Mouse (Mus musculus) v-Abl transformed pro-B cells (cell line): ENCODE measurements around the gene Clns1a.

Experiments used
- in situ Hi-C, 2 experiments: fragments of 400-800 bp; cut with MboI; formaldehyde crosslinking; loops; one replicate each; pipeline ENCODE4 v1.15.1; 2025; ENCODE audit not compliant: unreplicated experiment in 2 of 2

The Clns1a gene

GRCm38 (mm10) chr7:97696506-97697254, at the start of gene Clns1a:
TSS of gene Clns1a (plus strand) at chr7:97696634.
- in situ Hi-C loops: loop anchor here (10.0 to 25.0 kb wide), 3 partner anchors 122 to 916 kb away; partner anchors contain the start of genes Aamdc (in 1 of the 2), Nars2 (in 1 of the 2) and Rsf1 (in 1 of the 2)

- in situ Hi-C loops: no loop called here
These were observed 48.8 kb upstream of the Clns1a start for GRCm38 (mm10) chr7:97647656-97648055.

- in situ Hi-C loops: no loop called here
These were observed 45.7 kb upstream of the Clns1a start for GRCm38 (mm10) chr7:97650729-97651128.

GRCm38 (mm10) chr7:97656144-97656543, 40.3 kb upstream of the Clns1a start:
- in situ Hi-C loops: no loop called here

- in situ Hi-C loops: no loop called here
These were observed 34.8 kb upstream of the Clns1a start for GRCm38 (mm10) chr7:97661634-97662033.

GRCm38 (mm10) chr7:97679239-97679638, 17.2 kb upstream of the Clns1a start:
- in situ Hi-C loops: loop anchor here (5.0 to 25.0 kb wide), 4 partner anchors 94 to 933 kb away; partner anchors contain the start of gene Nars2 (in 1 of the 2)

GRCm38 (mm10) chr7:97687831-97688230, 8.6 kb upstream of the Clns1a start:
- in situ Hi-C loops: loop anchor here (10.0 to 25.0 kb wide), 4 partner anchors 203 to 924 kb away; partner anchors contain the start of genes Ints4 (in 1 of the 2) and Nars2 (in 1 of the 2)

GRCm38 (mm10) chr7:97695441-97695840, 993 bp upstream of the Clns1a start:
- in situ Hi-C loops: loop anchor here (10.0 to 25.0 kb wide), 3 partner anchors 121 to 917 kb away; partner anchors contain the start of genes Aamdc (in 1 of the 2), Nars2 (in 1 of the 2) and Rsf1 (in 1 of the 2)

- in situ Hi-C loops: loop anchor here (10.0 to 25.0 kb wide), 3 partner anchors 121 to 916 kb away; partner anchors contain the start of genes Aamdc (in 1 of the 2), Nars2 (in 1 of the 2) and Rsf1 (in 1 of the 2)
These were observed 315 bp upstream of the Clns1a start for GRCm38 (mm10) chr7:97696133-97696505.

GRCm38 (mm10) chr7:97700173-97700572, 3.7 kb downstream of the Clns1a start:
- in situ Hi-C loops: no loop called here

- in situ Hi-C loops: no loop called here
These were observed 4.7 kb downstream of the Clns1a start for GRCm38 (mm10) chr7:97701106-97701505.

GRCm38 (mm10) chr7:97707123-97707522, 10.7 kb downstream of the Clns1a start:
- in situ Hi-C loops: no loop called here

- in situ Hi-C loops: no loop called here
These were observed 11.4 kb downstream of the Clns1a start for GRCm38 (mm10) chr7:97707809-97708208.

- in situ Hi-C loops: no loop called here
These were observed 12.8 kb downstream of the Clns1a start for GRCm38 (mm10) chr7:97709204-97709603.

- in situ Hi-C loops: no loop called here
These were observed 18.2 kb downstream of the Clns1a start for GRCm38 (mm10) chr7:97714651-97715050.

GRCm38 (mm10) chr7:97717326-97717725, 20.9 kb downstream of the Clns1a start:
- in situ Hi-C loops: no loop called here

- in situ Hi-C loops: no loop called here
These were observed 22.6 kb downstream of the Clns1a start for GRCm38 (mm10) chr7:97719078-97719477.

- in situ Hi-C loops: no loop called here
These were observed 23.7 kb downstream of the Clns1a start for GRCm38 (mm10) chr7:97720109-97720508.

GRCm38 (mm10) chr7:97722278-97722918, 26.0 kb downstream of the Clns1a start:
- in situ Hi-C loops: no loop called here

- in situ Hi-C loops: no loop called here
These were observed 27.5 kb downstream of the Clns1a start for GRCm38 (mm10) chr7:97723646-97724538.
